Mouse (Mus musculus) heart, adult 11 months (tissue): ENCODE results near the gene Gm29866.
"Not testable (repeated sequence)": the region's sequence is repeated elsewhere in the genome, so short reads cannot be mapped to it uniquely, and the experiment has no call there.

ENCODE experiments used
- DNase-seq: peaks from one replicate; pipeline ENCODE4 v3.0.0; 2022

Gene Gm29866

GRCm38 (mm10) chrY:20993557-20993956 is at the start of gene Gm29866:
Gm29866 (minus strand) TSS chrY:20993657.
- not testable (repeated sequence) for DNase-seq
